Mouse (Mus musculus): ENCODE data around the gene Pigk.

The Pigk gene

DNA sequence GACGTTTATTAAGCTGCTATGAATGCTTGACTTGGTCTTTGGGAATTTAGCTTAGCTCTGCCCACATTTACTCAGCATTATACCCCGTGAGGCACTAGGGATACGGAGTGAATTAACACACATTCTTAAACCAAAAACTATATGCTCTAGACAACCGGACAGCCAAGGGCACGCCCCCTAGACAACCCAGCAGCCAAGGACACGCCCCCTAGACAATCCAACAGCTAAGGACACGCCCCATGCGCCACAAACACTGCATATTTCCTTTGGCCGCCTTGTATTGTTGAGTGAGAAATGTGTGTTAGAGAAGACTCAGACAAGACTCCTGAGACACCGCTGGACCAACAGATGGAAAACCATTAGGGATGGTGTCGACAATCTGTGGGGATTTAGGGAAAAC is 229.1 kb downstream of the Pigk start:
- no peak for DNase-seq (ENCODE audit: low read depth)

DNA sequence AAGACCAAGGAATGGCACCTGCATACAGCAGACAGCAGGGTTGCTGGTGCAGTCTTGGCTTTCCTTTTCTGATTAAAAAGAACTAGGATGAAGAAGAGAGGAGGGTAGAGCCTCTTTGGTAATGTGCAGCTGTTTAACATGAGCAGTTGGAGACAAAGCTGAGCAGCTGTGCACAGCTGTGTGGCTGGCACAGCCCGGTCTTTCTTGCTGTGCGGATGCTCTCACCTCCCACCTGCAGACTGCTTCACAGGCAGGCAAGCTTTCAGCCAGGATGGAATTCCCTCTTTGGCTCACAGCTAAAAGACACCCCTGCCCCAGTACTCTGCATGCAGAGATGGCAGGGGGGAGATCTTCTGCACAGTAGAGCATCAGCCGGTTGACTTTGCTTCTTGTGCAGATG is 230.9 kb downstream of the Pigk start:
- DNase-seq (ENCODE audit: low read depth): no peak

DNA sequence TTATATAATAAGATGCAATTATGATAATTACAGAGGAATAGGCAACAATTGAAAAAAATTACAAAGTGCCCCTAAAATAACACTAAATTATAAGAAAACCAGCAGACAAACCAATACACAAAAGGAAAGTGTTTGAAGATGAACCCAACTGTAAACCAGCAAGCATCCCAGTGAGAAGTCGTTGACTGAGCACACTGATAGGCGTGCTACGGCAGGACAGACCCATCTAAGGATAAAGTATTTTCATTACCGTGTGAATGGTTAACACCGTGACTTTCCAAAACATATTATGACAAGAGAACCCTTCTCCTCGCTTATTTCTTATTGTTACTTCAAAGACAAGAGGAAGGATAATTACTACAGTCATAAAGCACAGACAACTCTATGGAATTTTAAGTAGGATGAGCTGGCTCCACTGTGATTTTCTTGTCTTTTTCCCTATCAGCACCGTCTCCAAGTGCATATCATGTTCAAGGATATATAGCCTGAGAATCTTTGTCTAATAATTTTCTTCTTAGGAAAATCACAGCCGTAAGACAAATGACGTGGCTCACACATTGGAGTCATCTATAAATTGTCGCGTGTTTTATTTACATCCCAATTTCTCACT is 233.2 kb downstream of the Pigk start:
- no peak for DNase-seq (ENCODE audit: low read depth)

DNA sequence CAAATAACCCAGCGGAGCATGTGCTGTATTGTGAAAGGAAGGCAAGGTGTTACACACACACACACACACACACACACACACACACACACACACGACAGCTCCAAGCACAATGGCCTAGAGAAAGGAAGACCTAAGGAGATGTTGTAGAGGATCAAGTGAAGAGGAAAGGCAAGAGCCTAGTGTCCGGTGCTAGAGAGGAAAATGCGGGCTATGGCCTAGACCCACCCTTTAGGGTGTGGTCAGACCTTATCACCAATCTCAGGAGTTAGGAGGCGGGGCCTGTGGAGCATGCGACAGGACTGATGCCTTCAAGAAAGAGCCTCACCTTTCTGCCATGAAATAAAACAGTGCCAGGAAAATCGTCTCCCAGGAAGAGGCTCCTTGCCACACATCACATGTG is 234.7 kb downstream of the Pigk start:
- no peak for DNase-seq (ENCODE audit: low read depth)

DNA sequence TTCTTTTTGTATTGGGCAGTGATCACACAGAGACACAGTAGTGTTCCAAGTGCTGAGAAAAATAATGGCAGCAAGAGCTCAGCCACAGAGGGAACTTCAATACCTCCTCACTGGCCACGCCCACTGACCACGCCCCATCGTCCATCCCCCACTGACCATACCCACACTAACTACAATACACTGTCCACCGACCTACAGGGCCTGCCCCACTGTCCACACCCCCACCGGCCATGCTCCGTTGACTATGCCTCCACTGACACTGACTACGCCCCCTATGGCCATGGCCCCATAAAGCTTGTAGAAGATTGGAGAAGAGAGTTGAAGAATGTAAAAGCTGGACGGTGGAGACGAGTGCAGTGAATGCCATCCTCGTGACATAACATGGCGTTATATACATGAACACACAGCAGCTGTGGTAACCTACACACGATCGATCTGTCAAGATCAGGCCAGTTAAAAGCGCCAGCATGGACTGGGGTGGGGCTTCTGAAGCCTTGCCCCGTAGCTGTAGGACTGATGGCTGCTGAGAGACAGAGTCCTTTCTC is 235.4 kb downstream of the Pigk start:
- DNase-seq (ENCODE audit: low read depth): no peak

DNA sequence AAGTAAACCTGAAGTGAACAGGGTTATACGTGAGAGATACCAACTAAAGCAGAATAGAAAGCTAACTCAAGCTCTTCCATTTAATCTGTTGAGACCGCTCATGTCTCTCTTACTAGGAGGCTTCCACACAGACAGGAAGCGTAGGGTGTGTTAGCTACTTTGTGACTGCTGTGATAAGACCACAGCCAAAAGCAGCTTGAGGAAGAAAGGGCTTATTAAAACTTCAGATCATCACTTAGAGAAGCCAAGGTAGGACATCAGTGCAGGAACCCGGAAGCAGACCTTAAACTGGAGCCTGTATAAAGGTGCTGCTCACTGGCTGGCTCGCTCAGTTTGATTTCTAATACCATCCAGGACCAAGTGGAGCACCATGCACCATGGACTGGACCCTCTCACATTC is 236.4 kb downstream of the Pigk start:
- DNase-seq (ENCODE audit: low read depth): no peak

DNA sequence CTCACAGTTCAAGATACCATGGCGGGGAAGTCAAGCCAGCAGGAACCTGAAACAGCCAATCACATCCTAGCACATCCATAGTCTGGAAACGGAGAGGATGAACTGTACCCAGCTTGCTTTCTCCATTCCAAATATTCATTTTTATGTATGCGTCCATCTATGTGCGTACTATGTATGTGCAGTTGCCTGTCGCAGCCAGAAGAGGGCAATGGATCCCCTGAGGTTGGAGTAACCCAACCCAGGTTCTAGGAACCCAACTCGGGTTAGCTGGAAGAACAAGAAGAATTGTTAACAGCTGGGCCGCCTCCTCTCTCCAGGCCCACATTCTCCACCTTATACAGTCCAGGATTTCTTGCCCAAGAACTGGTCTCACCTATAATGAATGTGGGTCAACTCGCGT is 237.0 kb downstream of the Pigk start:
- no peak for DNase-seq (ENCODE audit: low read depth)

DNA sequence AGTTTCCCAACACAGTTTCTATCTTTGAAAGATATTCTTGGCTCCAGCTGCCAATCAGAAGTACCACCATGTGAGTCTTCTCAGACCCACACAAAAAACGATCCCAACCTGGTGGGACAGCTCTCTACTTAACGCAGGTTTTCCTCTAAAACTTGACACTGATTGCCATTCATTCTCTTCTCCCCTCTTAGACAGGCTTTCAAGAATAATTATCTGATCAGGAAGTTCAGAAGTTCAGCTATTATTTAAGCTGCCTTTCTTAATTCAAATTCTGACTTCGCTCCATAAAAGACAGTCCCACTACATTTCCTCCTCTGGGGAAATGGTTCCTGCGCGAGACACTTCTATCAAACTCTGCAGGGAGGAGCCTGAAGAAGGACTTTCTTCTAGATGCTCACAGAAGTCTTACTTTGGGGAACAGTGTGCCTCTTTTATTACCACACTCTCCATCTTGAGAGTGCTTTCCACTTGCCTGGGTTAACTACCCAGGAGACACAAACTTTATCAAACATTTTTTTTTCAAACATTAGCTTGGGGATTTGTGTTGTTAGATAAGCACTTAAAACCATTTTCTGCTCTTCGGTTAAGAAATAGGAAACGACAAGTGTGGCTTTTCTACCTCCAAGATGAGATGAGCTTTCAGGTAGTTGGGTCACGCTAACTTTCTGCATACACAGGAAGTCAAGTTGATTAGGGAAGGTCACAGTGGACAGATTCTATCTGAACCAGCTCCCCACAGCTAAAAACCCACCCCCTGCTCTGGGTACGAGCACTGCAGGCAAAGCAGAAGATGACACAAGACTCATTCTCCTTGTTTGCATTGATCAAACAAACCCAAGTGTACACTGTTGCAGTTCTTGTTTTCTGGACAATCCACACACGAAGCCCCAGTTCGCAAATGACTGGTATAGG is 238.0 kb downstream of the Pigk start:
- no peak for DNase-seq (ENCODE audit: low read depth)

DNA sequence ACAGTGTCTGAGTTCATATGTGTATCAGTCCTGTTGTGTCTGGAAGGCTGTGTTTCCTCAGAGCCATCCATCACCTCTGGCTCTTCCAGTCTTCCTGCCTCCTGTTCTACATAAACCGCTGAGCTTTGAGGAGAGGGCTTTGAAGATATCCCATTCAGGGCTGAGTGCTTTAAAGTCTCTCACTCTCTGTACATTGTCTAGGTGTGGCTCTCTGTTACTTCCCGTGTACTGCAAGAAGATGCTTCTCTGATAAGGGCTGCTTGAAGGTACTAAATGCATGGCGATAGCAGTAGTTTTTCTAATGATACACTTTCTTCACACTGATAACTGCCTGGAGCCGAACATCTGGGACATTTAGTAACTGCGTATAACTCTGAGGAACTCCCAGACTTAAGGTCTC is 242.1 kb downstream of the Pigk start:
- no peak for DNase-seq (ENCODE audit: low read depth)

DNA sequence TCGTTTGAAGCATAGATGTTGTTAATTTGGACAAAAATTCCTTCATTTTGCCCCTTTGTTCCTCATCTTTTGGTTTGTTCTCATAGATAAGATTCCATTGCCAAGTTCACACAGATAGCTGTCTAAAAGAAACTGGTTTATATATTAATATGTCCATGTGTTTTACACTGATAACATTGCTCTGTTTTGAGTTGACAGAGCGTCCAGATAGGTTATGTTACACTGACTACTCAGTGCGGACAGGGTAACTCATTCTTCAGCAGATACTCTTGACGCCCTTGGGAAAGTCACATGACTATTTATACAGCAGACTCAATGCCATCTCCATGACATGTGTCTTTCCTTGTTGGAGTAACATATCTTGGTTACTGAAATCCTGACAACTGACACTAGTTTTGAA is 242.9 kb downstream of the Pigk start:
- DNase-seq (ENCODE audit: low read depth): no peak

DNA sequence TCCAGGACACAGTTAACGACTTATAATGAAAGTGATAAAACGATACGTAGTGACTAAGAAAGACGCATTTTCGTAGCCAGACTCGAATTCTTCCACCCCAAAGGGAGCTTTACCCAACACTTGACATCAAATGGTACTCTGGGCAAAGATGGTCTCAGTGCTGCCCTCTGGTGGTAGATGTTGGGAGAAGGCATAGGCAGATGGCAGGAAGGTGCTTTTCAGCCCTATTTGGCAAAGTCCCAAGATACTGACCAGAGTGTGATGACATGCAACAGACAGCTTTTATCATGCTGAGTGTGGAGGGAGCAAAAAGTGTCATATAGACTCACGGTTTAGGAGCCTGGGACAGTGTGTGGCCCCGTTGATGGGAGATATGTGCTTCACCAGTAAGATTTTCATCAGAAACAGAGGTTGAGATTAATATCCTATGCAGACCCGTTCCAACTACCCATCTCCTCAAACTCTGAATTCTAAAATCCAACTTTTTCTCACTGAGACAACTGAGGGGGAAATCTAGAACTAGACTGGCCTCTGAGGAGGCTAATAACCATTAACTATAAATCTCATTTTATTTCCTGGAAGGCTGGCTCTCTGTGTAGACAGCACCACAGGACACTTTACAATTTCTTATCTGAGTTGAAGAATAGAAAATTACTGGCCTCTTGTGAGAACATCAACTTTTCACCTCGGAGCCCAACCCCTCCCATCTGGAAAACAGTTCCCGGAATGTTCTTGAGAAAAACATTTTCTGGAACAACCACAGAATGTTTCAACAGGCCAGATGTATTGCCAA is 244.7 kb downstream of the Pigk start:
- peak; percentile 23 for DNase-seq (ENCODE audit: low read depth)

DNA sequence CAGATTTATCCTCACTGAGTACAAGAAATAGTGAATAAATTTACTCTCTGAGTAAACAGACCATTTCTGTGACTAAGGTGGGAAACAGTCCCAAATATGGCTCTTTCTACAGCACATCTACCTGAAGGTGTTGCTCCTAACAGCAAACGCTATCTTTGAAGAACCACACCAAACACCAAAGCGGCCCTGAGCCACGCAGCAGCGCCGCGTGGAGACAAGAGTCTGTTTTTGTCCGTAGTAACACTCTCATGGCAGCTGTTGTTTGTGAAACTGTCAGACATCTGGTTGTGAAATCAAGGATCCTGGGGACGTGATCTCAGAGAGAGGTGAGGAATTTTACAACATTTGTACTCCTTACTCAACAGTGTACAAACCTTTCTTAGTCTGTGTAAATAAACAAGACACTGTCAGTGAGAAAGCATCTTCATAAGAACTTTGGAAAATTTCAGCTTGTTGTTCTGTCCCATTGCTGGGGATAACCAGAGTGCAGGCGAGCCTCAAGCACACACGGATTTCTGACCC is 248.0 kb downstream of the Pigk start:
- DNase-seq (ENCODE audit: low read depth): no peak

DNA sequence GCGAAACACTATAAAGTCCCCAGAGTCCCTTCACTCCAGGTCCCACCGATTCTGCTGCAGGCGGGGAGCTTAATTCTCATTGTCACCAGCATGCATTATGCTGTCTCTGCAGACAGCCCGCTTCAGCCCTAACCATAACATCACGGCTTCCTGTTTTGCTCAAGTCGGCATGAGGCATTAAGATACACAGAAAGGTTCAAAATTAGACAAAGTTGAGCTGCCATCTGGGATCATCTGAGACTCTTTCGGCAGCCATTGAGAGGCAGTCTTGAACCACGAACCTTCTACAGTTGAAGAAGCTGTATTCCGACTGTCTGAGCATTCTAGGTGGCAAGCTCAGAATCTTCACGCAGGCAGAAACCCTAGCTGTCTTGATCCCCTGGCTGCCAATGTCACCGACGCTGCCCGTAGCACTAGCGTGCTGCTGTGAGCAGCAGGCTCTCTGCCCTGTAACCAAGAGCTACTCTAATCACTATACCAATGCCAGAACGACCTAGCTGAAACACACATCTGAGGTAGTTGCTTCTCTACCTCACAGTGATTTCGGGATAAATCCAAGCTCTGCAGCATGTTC is 256.0 kb downstream of the Pigk start:
- DNase-seq (ENCODE audit: low read depth): no peak

DNA sequence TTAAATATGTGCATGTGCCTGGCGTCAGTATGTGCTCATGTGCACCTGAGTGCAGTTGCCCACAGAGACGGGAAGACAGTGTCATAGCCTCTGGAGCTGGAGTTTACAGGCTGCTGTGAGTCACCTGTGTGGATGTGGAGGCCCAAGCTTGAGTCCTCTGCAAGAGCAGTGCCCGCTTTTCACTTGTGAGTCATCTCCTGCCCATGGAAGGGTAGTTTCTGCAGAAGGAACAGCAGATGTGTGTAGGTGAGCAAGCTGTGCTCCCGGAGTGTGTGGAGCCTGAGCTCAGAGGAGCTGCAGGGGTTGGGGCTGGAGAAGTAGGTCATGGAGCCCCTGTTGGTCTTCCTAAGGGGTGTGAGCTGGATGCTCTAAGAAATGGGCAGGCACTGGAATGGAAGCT is 257.5 kb downstream of the Pigk start:
- DNase-seq (ENCODE audit: low read depth): no peak

DNA sequence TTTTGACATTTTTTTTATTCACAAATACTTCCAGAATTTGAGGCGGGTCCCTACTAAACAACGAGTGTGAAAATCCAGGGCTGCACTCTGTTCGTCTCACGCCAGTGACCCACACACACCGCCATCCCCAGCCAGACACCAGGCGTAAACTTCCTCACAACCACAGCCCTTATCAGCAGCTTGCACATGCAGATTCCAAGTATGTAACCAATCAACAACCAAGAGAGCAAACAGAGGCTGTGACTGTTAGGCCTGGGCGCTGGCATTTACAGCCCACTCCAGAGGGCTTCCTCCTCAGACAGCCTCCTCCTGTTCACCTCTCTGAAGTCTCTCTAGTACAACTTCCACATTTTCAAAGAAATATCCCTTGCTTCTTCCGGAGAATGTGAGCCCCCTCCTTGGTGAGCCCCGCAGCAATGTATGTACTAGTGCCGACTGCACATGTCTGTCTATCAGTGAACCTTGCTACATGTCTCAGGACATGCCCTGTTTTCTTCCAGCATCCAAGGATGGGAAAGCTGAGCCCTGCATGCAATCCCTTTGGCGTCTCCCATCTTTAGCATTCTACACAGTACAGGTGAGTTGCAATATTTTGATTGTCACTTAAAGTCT is 265.7 kb downstream of the Pigk start:
- DNase-seq (ENCODE audit: low read depth): no peak

DNA sequence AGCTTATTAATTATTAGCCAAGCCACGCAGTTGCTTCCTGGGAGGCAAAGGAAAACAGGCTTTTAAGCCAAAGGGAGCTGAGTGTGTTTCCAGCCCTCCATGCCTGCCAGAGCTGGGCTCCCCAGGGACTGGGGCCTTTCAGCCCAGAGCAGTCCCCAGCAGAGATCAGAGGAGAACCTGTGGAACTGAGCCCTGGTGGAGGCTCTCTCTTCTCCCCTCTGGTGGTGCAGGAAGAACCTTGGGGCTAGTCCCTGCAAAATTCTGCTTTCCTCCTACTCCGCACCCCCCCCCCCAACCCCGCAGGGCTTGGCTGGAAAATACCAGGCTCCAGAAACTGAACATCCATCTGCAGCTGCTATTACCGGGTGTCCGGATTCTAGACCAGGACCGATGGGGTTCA is 266.5 kb downstream of the Pigk start:
- no peak for DNase-seq (ENCODE audit: low read depth)

DNA sequence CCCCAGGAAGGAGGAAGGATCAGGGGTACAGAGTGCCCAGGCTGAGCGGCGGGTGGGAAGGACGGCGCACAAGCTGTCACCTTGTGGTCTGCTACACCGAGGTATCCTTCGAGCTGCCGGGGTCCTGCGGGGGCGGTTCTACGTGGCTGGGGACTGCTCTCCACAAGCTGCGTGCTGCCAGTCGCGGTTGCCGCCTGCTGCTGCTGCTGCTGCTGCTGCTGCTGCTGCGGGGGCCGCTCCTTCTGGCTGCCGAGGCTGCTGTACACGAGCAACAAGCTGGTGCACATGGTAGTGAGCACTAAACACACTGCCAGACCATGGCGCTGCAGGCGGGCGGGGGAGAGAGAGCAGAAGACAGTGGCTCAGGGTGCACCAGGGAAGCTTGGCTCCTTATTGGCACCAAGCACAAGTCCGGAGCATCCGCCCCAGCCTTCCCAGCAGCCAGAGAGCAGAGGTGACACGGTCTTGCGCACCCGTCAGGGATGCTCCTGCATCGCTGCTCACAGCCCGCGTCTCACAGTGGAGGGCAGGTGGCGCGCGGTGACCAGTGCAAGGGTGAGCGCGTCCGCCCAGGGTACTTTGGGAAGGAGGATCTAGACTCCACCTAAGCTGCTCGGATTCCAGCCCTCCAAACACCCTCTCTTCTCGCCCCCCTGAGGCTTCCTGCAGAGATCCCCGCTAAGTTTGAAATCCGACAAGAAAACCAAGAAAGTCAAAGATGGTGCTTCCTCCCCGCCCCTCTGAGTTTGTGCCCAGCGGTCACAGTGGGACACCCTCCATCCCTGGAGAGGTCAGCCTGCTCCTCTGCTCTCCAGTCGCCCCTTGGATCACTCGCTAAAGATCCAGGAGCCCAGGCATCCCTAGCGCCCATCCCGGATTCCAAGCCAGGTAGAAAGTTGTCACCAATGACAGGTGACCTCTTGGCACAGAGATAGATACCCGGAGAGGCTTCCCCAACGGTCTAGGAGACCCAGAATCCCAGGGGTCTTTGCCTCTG is 267.4 kb downstream of the Pigk start:
- no peak for DNase-seq (ENCODE audit: low read depth)

DNA sequence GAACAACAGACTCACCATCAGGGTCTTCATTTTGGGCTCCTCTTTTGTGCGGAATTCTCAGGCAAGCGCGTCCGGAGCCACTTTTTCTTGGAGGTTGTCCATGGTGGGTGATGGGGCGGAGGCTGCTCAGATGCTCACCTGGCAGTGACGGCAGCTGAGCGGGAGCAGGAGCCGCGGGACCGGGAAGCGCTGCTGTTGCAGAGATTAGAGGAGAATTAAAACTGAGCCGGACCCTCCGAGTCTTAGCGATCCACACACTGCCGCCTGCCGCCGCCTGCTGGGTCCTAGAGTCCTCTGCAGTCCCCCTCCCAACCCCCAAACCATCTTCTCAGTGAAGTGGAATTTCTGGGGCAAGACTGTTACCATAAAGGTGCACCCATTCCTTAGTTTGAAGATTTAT is 268.1 kb downstream of the Pigk start, which contains the start of gene St6galnac5:
Gene St6galnac5 (minus strand): TSS at position 259 of the 400 bp plus-strand sequence.
- DNase-seq (ENCODE audit: low read depth): no peak

DNA sequence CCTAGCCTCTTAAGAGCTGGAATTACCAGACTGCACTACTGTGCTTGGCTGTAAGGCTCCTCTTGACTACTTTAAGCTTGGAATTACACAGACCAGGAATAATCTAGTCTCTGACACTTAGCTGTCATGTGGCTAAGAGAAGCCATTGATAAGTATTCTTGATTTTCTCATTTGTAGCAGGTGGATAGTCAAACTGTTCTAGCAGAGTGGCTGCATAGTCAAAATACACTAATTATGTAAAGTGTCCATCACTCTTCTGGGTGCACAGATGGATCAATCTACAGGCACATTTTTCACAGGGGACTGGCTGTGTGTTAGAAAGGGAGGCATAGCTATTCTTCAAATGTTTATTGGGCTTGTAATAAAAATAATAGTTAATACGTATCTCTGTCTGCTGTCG is 276.9 kb downstream of the Pigk start:
- DNase-seq (ENCODE audit: low read depth): no peak

DNA sequence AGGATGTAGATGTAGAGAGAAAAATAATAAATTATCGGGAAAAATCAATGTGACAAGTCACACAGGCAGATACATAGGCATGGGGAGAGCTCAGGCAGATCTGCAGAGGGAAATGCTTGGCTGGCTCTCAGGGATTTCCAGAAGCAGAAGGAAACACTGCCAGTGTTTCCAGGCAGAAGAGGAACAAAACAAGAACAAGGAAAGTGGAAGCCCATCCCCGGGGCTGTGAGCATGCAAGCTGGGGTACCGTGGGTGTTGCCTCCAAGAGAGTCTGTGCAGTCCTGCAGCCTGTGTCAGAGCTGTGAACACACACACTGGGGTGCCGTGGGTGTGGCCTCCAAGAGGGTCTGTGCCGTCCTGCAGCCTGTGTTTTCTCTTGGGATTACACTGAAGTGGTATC is 279.7 kb downstream of the Pigk start:
- DNase-seq (ENCODE audit: low read depth): no peak
